Mouse (Mus musculus) 3T3-L1 (cell line): ENCODE data around the gene Tst.

Experiments used
- DNase-seq: peaks from one replicate; pipeline ENCODE4 v3.0.0-alpha.2; 2015; ENCODE audit warnings: low read depth, low spot score

Gene Tst

DNA sequence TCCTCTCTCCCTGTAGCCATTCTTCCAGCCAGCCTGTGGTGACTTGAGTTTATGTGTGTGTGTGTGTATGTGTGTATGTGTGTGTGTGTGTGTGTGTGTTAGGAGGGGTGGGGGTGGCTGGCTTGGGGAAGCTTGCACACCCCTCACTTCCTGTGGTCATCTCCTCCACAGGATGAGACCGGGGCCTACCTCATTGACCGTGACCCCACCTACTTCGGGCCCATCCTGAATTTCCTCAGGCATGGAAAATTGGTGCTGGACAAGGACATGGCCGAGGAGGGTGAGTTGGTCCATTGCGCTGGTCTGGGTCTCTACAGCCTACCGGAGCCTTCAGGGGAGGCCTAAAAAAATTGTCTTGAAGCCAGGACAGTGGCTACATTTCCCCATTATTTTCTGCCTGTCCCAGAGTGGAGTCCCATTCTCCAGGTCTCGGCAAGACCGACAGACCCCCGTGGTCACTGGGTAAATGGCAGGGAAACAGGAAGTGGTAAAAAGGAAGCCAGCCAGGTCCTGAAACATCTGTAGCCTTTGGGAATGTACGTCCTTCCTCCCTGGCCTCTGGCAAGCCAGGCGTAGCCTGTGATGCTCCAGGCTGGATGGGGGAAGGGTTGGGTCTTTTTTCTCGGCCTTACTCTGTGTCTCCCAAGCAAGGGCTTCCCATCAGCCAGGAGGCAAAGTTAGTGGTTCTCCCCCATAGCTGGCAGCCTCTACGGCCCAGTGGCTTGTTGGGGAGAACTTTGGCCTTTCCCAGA is 24.3 kb upstream of the Tst start:
- no peak for DNase-seq

DNA sequence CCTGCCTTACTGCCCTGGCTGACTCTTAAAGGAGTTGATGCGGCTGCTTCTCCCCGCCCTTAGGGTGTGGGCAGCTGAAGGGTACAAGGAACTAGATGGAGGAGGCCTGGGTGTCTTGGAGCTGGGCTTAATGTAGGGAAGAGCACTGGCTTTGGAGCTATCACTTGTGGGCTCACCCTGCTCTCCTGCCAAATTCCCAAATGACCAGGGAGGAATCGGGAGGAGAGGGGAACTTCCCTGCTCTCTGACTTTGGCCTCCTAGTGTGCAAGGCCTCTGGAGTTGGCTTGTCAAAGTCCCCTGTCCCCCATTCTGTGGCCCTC is 23.4 kb upstream of the Tst start:
- DNase-seq, result no peak

DNA sequence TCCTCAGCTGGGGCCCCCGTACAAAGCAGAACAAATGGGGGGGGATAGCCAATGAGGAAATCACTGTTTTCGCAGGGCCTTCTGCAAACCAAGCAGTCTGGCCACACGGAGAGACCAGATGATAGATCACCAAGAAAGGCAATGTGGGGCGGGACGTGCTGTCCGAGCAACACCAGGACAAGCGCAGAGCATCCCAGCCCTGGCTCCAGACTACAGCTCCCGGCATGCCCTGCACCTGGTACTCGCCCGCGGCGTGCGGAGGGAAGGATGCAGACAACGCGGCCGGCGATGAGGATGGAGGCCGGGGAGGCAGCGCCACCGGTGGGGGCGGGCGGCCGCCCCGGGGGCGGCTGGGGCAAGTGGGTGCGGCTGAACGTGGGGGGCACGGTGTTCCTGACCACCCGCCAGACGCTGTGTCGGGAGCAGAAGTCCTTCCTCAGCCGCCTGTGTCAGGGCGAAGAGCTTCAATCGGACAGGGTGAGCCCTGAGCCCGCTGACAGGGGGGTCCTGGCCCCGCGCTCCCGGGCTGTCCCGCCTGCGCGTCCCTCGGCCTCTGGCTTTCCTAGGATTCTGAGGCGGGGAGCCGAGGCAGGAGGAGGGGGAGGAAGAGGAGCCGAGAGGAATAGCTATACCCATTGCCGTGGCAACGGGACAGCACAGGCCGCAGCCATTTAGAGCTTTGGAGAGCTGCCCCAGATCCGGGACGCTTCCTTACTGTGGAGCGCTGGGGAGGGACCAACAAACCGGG is 22.9 kb upstream of the Tst start, which contains the start of gene Kctd17:
Gene Kctd17 (plus strand): TSS at position 174 of the 748 bp plus-strand sequence.
- peak; percentile 78 for DNase-seq

DNA sequence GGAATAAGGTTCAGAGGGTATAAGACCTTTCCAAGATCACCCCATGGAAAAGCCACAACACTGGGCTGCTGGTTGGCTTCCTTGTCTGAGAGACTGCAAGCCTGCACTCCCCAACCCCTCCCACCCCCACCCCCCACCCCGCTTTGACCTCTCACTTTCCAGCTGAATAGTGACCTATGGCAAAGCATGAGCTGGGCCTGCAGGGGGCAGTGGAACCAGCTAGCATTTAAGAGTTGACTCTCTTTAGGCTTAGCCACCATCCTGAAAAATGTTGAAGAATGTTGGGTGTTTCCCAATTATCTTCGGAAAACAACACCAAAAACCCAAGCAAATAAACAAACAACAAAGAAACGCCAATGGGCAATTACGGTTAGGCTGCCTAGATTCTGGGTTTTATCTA is 19.5 kb upstream of the Tst start:
- DNase-seq, result no peak

DNA sequence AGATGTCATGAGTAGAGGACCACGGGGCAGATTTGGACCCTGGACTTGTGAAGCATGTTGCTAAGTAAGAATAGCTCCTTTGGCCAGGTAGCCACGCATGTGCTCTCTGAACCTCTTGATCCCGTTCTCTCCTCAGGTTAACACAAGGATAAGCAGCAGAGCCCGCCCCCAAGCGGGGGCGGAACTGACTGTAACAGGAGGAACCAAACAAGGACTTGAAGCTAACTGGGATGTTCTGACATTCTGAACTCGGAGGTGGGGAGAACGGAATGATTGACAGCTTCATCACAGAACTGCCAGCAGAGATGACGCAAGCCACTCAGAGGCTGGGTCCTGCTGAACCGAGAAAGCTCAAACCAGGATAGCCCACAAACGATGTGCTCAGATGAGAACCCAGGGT is 18.8 kb upstream of the Tst start:
- DNase-seq, result no peak

DNA sequence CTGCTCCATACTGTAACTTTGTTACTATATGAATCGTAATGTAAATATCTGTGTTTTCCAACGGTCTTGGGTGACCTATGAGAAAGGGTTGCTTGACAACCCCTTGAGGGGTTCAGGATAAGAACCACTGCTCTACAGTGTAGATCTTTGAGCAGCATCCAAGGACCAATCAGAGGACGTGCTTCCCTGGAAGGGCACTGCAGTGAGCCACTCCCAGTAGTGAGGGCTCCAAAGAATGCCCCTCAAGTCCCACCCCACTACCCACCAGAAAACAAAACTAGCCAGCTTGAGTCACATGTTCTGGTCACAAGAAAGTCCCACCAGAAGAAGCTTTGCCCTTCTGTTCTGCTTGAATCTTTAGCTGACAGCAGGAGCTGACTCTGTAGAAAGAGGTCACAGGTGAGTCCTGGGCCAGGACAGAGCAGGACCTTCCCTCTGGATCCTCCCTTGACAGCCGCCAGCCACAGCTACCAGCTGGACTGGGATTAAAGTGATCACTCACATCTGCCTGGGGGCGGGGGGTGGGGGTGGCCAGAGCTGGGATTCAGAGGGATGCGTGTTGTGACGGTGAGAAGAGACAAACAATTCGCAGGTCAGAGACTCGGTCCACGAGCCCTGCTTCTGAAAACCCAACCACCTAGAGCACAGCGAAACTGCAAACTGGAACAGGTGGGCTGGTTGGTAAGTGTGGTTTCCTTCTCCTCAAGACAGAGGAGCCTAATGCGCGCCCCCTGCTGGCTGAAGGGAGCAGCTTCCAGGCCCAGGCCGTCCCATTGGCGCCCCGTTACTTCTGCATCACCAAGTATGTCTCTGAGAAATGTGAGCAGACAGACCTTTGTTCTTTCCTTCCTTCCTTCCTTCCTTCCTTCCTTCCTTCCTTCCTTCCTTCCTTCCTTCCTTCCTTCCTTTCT is 16.6 kb upstream of the Tst start:
- DNase-seq, result peak; percentile 81

DNA sequence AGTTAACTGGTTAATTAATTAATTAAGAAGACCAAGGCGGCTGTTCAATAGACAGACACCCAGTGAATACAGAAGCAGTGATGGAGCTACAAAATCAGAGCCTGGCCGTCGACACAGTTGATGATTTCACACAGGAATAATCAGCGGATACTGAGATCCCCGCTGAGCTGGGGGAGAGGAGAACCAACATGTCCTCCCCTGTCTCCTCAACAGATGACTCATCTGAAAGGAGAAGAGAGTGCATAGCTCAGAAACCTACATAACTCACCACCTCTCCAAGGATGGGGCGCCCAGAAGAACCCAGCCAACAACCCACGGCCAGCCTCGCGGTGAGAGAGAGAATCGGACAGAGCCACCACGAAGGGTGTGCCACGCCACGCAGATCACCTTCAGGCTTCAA is 14.7 kb upstream of the Tst start:
- DNase-seq, result no peak

DNA sequence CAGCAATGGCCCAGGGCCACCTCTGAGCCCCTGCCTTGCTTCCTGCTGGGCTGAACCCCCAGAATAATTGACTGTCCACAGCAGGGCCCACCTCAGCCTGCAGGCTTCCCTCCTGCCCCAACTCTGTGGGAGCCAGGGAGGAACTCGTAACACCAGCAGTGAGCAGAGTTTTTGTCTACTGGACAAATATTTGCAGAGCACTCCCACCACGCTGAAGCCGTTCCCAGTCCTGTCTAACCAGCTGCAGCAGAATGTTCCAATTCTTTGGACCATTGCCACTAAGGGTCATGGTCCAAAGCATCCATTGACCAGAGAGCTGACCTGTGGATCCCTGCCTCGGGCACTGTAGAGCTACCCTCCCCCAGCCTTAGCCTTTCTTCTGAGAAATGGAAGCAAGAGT is 11.2 kb upstream of the Tst start:
- DNase-seq, result no peak

DNA sequence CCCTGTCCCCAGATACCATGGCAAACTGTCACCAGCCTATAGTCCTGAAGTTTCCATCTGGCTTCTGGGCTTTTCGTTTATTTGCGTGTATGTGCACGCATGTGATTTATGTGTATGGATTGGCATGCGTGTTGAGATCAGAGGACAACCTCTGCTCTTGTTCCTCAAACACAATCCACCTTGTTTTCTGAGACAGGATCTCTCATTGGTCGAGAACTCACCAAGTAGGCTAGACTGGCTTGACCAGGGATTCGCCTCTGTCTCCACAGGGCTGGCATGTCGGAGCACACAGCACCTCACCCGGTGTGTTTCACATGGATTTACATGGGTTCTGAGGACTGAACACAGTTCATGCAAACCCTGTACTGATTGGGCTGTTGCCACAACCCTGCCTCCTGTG is 8.4 kb upstream of the Tst start:
- DNase-seq, result no peak

DNA sequence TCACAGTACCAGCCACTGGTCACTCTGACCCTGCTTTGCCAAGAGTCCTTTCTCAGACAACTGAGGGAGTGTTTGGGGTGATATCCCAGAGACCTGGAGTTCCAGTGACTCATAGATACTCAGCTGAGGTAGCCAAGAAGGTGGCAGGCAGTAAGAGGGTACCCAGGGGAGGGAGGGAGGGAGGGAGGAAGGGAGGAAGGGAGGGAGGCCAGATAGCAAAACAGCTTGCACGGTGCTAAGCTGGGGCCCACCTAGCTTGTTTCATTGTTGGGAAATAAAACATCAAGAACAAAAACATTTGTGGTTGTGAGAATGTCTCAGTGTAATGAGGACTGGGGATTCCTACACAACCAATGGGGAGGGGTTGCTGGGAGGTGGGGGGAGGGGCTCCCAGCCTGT is 8.0 kb upstream of the Tst start:
- DNase-seq, result no peak

DNA sequence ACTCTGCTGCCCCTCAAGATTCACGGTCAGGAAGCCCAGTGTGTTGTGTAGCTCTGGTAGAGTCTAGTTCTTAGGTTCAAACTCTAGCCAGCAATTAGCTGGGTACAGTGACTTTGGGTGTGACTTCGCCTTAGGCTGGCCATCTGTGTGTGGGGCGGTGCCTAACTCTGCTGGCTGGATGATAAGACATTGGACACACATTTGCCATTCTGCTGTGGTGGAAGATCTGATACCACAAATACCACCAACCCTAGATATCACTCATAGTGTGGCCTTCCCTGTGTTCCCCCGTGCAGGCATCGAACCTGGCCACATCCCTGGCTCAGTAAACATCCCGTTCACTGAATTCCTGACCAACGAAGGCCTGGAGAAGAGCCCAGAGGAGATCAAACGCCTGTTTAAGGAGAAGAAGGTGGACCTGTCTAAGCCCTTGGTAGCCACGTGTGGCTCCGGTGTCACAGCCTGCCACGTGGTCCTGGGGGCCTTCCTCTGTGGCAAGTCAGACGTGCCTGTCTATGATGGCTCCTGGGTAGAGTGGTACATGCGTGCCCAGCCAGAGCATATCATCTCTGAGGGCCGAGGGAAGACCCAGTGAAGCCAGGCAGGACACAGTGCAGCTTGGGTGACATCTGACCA is 7.5 kb upstream of the Tst start:
- DNase-seq, result no peak

DNA sequence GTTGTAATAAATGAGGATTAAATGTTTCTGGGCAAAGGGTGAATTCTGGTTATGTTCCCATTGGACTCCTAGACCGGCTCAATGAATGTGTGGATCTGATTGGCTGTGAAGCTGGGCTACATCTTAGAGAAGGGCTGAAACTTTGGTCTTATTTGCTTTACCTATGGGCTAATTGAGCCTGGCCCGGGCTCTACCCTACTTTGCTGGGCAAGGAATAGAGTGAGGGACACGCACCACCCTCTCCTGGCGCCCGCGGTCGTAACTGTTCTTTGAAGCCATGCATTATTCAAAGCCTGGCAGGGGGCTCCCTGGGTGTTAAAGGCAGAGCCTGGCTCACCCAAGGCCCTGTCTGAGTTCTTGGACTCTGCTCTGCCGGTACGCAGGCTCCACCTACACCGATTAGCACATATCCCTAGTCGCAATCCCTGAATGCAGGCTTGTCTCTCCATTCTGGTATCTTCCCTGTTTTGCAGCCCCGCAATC is 3.9 kb upstream of the Tst start:
- DNase-seq, result no peak

DNA sequence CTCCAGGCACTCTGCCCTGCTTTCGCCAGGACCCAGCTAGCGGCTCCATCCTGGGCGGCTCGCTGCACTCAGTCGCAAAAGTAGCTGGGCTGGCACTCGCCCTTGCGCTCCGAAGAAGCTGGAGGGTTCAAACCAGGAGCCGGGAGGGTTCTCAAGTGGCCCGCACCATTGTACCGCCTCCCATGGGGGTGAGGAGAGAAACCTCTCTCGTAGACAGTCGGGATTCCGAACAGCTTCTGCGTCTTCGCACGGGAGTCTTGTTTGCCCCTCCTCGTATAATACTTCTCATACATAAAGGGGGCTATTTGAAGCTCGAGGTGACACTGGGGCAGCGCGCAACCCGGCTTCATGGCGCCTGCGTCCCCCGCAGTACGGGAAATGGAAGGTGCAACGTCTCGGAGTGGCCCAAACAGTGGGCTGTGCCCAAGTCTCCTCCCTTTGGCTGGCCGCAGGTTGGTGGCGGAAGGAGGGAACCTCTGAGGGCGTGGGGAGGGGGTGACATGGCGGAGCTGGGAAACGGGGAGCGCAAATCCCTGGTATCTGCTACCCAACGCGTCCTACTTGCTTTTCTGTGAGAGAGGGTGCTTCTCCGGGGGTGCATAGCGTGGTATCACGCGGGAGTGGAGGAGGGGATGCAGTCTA is 707 bp upstream of the Tst start, which contains the start of gene Mpst:
Gene Mpst (plus strand): TSS at position 124 of the 642 bp plus-strand sequence.
- peak; percentile 83 for DNase-seq

DNA sequence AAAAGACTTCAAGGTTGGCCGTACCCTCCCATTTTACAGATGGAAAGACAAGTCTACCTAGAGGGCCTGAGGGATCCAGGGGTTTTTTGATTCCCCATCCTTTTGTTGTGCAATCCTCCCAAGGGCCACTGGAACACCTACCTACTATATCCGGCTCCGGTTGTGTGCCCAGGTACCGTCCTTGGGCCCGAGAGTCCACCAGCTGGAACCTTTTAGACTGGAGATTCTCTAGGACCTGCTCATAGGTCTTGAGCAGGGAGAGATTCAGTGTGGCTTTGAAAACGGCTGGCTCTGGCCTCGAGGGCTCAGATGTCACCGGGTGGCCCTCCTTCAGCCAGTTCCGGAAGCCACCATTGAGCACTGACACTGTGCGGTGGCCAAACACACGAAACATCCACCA is 609 bp downstream of the Tst start:
- DNase-seq, result no peak

DNA sequence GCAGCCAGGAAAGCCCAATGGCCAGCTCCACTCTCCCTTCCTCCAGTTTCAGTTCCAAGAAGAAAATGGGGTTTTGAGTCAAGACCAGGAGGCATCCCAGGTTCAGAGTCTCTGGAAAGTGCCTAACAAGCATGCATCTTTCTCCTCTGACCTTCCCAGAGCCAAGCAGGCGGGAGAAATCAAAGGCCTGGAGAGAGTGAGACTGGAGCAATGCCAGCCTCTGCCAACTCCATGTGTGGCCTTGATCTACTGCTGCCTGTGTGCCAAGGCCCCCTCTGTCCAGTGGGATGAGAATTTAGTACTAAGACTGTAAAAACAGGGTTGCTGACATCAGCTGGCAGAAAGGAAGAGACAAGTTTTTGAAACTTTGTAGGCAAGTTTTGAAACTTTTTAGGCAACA is 1.8 kb downstream of the Tst start:
- no peak for DNase-seq

DNA sequence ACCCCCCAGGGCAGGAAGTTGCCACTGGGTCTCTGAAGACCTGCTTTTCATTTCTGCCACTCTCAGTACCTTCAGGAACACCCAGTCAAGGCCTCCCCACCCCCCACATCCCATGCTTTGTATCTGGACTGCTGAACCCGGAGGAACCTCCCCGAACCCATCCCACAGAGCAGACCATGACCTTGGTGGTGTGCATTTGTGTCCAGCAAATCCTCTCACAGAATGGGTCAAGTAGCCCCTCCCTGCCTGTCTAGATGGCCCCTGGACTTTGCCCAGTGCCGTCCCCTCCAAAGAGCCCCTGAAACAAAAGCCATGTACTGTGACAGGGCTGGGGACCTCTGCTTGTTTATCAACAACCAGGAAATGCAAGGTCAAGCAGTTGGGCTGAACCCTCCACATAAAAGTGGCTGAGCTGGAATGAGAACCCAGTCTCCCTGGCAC is 2.4 kb downstream of the Tst start:
- DNase-seq, result no peak

DNA sequence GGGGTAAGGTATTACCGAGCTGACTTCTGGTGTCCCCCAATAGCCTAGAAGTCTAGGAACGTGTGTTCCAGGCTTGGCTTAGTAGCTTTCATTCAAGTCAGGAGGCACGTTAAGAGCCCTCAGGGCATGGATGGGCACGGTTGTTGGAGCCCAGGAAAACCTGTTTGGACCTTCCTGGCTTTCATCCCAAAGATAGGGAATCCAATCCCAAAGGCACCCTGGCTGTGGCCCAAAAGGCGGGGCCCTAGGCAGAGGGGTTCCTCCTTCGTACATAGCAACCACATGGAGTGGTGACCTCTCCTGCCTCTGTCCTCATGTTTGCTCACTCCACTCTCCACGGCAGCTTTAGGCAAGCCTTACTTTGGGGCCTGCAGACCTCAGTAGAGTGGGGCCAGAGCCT is 3.3 kb downstream of the Tst start:
- no peak for DNase-seq

DNA sequence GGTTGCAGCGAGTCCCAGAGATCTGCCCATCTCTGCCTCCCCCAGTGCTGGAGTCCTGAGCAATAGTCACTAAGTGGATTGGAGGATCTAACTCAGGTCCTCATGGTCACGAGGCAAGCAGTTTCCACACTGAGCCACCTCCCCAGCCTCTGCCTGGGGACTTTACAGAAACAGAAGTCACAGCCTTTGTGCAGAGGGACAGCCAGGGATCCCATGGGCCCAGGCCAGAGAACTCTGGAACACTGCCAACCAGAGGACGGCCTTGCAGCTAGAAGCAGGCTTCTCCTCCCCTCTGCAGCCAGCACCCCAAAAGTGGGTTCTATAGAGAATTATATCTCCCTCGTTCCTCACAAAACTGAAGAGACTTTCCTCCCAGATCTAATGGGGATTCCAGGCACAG is 3.8 kb downstream of the Tst start:
- DNase-seq, result no peak

DNA sequence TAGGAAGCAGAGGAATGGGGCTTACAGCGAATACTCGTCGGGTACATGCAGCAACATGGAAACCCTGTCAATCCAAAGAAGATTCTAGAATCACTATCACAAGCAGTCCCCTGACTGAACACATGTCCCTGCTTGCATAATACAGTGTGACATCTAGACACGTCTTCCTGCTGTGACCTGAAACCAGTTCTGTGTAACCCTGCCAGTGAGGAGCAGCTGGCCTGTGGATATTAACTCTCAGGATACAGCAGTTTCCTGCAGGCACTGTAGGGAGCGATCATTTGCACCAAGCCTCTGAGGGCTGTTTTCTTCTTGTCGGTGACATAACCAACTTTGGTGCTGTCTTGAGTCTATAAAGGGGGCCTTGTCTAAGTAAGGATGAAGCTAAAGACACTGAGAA is 4.4 kb downstream of the Tst start:
- DNase-seq, result no peak

DNA sequence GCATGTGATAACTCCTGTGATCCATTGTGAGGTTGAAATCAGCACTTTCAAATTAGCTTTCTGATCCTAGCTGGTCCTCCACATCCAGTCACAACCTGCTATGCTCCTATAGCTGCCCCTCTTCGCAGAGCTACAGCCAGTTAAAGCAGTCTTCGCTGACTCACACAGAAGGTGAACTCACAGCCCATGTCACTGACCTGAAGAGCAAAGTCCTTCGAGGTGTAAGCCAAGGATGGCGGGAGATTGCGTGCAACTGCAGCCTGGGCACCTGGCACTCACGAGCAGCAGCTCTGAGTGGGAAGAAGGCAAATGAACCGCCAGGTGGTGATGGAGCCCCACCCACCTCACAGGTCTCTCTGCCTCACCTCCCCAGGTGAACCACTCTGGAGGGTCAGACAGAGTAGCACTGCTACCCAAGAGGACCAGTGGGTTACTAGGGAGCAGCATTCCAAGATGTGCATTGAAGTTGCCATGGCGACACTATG is 10.2 kb downstream of the Tst start, which contains the start of gene Tex33:
Gene Tex33 (minus strand): TSS at position 435 of the 485 bp plus-strand sequence.
- DNase-seq, result no peak

DNA sequence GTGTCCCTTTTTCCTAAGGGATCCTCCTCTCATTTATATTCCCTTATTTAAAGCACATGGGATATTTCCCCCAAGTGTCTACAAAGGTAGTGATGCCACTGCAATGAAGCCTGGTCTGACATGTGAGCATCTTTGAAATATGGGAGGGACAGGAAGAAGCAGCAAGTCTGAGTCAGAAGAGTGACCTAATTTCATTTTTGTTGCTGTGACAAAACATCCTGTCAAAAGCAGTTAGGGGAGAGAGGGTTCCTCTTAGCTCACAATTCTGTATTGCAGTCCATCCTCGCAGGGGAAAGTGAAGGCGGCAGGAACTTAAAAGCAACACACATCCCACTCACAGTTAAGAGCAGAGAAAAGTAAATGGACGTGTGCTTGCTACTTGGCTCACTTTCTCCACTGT is 14.9 kb downstream of the Tst start:
- no peak for DNase-seq
